Mouse (Mus musculus) stomach, embryonic 16.5 days (tissue): ENCODE measurements at regions not wholly inside any gene's neighbourhood (a gene's known extent, or its start where the extent isn't known, plus 50 kb on each side); places are given as distances from the start of the nearest gene placed in this dataset.

Source experiments
- ATAC-seq: fragments of 200-750 bp; cut with Nextera tagmentation; 2 replicates; pipeline ENCODE4 v1.8.0; 2017; ENCODE audit warnings: moderate number of reproducible peaks, moderate TSS enrichment; ENCODE audit not compliant: insufficient read depth, low FRiP score
- H3K27ac ChIP-seq: fragments of 300-500 bp; sonication (generic); 2 replicates; pipeline ENCODE4 v1.5.1; 2014; ENCODE audit warnings: low read length
- H3K27me3 ChIP-seq: fragments of 300-500 bp; sonication (generic); 2 replicates; pipeline ENCODE4 v1.6.1; 2014; ENCODE audit warnings: low read length, control low read depth, mixed read lengths; ENCODE audit not compliant: control insufficient read depth, insufficient read depth
- H3K36me3 ChIP-seq: fragments of 300-500 bp; sonication (generic); 2 replicates; pipeline ENCODE4 v1.6.1; 2014; ENCODE audit warnings: low read length; ENCODE audit not compliant: control insufficient read depth, insufficient read depth
- H3K4me1 ChIP-seq: fragments of 300-500 bp; sonication (generic); 2 replicates; pipeline ENCODE4 v1.6.1; 2014; ENCODE audit warnings: low read length, control low read depth, mixed read lengths; ENCODE audit not compliant: control insufficient read depth, insufficient read depth
- H3K4me2 ChIP-seq: fragments of 300-500 bp; sonication (generic); 2 replicates; pipeline ENCODE4 v1.6.1; 2014; ENCODE audit warnings: low read depth, low read length, mixed read lengths
- H3K4me3 ChIP-seq: fragments of 300-500 bp; sonication (generic); replicated peaks from 2 replicates; pipeline ENCODE4 v1.5.1; 2014; ENCODE audit warnings: mild to moderate bottlenecking, low read length
- H3K9ac ChIP-seq: fragments of 300-500 bp; sonication (generic); 2 replicates; pipeline ENCODE4 v1.6.1; 2014; ENCODE audit warnings: low read length
- H3K9me3 ChIP-seq: fragments of 300-500 bp; sonication (generic); replicated peaks from 2 replicates; pipeline ENCODE4 v1.6.1; 2016; ENCODE audit warnings: low read length, control low read depth; ENCODE audit not compliant: control insufficient read depth
- WGBS: fragments of 180-500 bp; shearing (Covaris S2); extraction: QIAGEN DNeasy Blood & Tissue Kit; methylation state at CpG from one replicate; pipeline ENCODE4 v1.1.7; 2014; 5-methylcytosine and 5-hydroxymethylcytosine counted together

- Histone ChIP-seq H3K27me3 (no peaks in the 10 kb centered on the region), H3K4me2 (peak overlapping the region; percentile 12; the same call in 1 of the 2 replicates), H3K4me3 (no peak overlapping the region), H3K36me3 (no peaks in the 10 kb centered on the region), H3K4me1 (peaks cover 12% of the 10 kb centered on the region; the same call in 1 of the 2 replicates), H3K9ac (no peak overlapping the region), H3K9me3 (no peaks in the 10 kb centered on the region), H3K27ac (peak overlapping the region; percentile 30)
- ATAC-seq: no peak
- WGBS: 54% methylated on average over 7 of the region's 7 CpGs
Observed at GRCm38 (mm10) chr4:95487323-95487722, 70.0 kb upstream of the Fggy start.

GRCm38 (mm10) chr4:95487969-95488368, 69.3 kb upstream of the Fggy start:
- peaks cover 12% of the 10 kb centered on the region; the same call in 1 of the 2 replicates for H3K4me1 ChIP-seq
- H3K27ac ChIP-seq: peak overlapping the region; percentile 11; the same call in 1 of the 2 replicates
- H3K4me2 ChIP-seq: no peak overlapping the region
- H3K4me3 ChIP-seq: no peak overlapping the region
- no peaks in the 10 kb centered on the region for H3K9me3 ChIP-seq
- no peak for ATAC-seq
- 51% methylated on average over 1 of the region's 1 CpGs for WGBS
- H3K27me3 ChIP-seq: no peaks in the 10 kb centered on the region
- no peaks in the 10 kb centered on the region for H3K36me3 ChIP-seq
- H3K9ac ChIP-seq: no peak overlapping the region

GRCm38 (mm10) chr4:95489059-95489458, 68.2 kb upstream of the Fggy start:
- 40% methylated on average over 2 of the region's 2 CpGs for WGBS
- H3K9ac ChIP-seq: no peak overlapping the region
- no peak overlapping the region for H3K4me2 ChIP-seq
- peaks cover 4% of the 10 kb centered on the region; the same call in 1 of the 2 replicates for H3K4me1 ChIP-seq
- no peaks in the 10 kb centered on the region for H3K9me3 ChIP-seq
- H3K27ac ChIP-seq: no peak overlapping the region
- H3K27me3 ChIP-seq: no peaks in the 10 kb centered on the region
- H3K36me3 ChIP-seq: no peaks in the 10 kb centered on the region
- no peak overlapping the region for H3K4me3 ChIP-seq
- ATAC-seq: no peak

GRCm38 (mm10) chr4:95500265-95500664, 57.0 kb upstream of the Fggy start:
- Histone ChIP-seq H3K9ac (no peak overlapping the region), H3K36me3 (no peaks in the 10 kb centered on the region), H3K4me2 (no peak overlapping the region), H3K4me1 (no peaks in the 10 kb centered on the region), H3K27ac (no peak overlapping the region), H3K27me3 (no peaks in the 10 kb centered on the region), H3K4me3 (no peak overlapping the region), H3K9me3 (no peaks in the 10 kb centered on the region)
- ATAC-seq: no peak
- WGBS: 87% methylated on average over 3 of the region's 3 CpGs

GRCm38 (mm10) chr4:95501164-95501563, 56.1 kb upstream of the Fggy start:
- H3K27ac ChIP-seq: no peak overlapping the region
- H3K4me1 ChIP-seq: no peaks in the 10 kb centered on the region
- no peaks in the 10 kb centered on the region for H3K36me3 ChIP-seq
- H3K9me3 ChIP-seq: no peaks in the 10 kb centered on the region
- WGBS: 40% methylated on average over 2 of the region's 2 CpGs
- H3K4me3 ChIP-seq: no peak overlapping the region
- ATAC-seq: no peak
- no peaks in the 10 kb centered on the region for H3K27me3 ChIP-seq
- H3K9ac ChIP-seq: no peak overlapping the region
- H3K4me2 ChIP-seq: no peak overlapping the region

GRCm38 (mm10) chr4:95507141-95507945, 50.0 kb upstream of the Fggy start:
- no peak overlapping the region for H3K9ac ChIP-seq
- no peak overlapping the region for H3K4me3 ChIP-seq
- H3K4me2 ChIP-seq: no peak overlapping the region
- no peaks in the 10 kb centered on the region for H3K36me3 ChIP-seq
- H3K27ac ChIP-seq: peak overlapping the region; percentile 69
- no peaks in the 10 kb centered on the region for H3K27me3 ChIP-seq
- H3K4me1 ChIP-seq: peaks cover 4% of the 10 kb centered on the region; the same call in 1 of the 2 replicates
- H3K9me3 ChIP-seq: no peaks in the 10 kb centered on the region
- WGBS: 35% methylated on average over 7 of the region's 7 CpGs
- ATAC-seq: peak; percentile 74
